Mouse (Mus musculus) CH12.LX (cell line): ENCODE results near the gene Ptprd. TPM values are rescaled to one million over a fixed set of nuclear protein-coding genes. Genes with fewer than 3 reads are reported as not detected.

ENCODE experiments used
- DNase-seq: peaks from one replicate; pipeline ENCODE4 v3.0.0-alpha.2; 2013; ENCODE audit errors: extremely low read depth
- H3K27ac ChIP-seq: 2 replicates; pipeline ENCODE4 v1.5.1; 2012; ENCODE audit warnings: low read depth, mild to moderate bottlenecking, control low read depth, moderate library complexity; ENCODE audit not compliant: insufficient read depth
- H3K27me3 ChIP-seq: replicated peaks from 2 replicates; pipeline ENCODE3; 2012; ENCODE audit warnings: inconsistent platforms
- H3K36me3 ChIP-seq, 2 experiments: replicated peaks in 1 of 2; 2 replicates each; pipeline versions ENCODE3 to v1.6.1; 2012; ENCODE audit warnings: inconsistent platforms in 1 of 2, low read length in 1 of 2, mild to moderate bottlenecking in 1 of 2, mixed read lengths in 1 of 2, moderate library complexity in 1 of 2; ENCODE audit not compliant: control insufficient read depth in 1 of 2, insufficient read depth in 1 of 2
- H3K4me1 ChIP-seq, 2 experiments: 2 replicates each; pipeline ENCODE4 v1.6.1; 2012; ENCODE audit warnings: inconsistent platforms in 1 of 2, moderate library complexity in 1 of 2; ENCODE audit not compliant: insufficient read depth in 2 of 2, control insufficient read depth in 1 of 2
- H3K4me2 ChIP-seq: 2 replicates; pipeline ENCODE4 v1.6.1; 2012; ENCODE audit warnings: low read depth, mild to moderate bottlenecking, control low read depth; ENCODE audit not compliant: poor library complexity, insufficient read depth, severe bottlenecking
- H3K4me3 ChIP-seq, 3 experiments: fragments of 150-350 bp in 1 of 3; sonication (generic) in 1 of 3; replicated peaks in 1 of 3; 2 replicates each; pipeline versions ENCODE3 to v1.5.1; 2011 to 2012; ENCODE audit warnings: low read depth in 2 of 3, low read length in 2 of 3, mild to moderate bottlenecking in 2 of 3, moderate library complexity in 2 of 3, control low read depth in 1 of 3, improper control_type of control experiment in 1 of 3, inconsistent platforms in 1 of 3, mixed read lengths in 1 of 3; ENCODE audit not compliant: poor library complexity in 1 of 3
- H3K79me2 ChIP-seq: replicated peaks from 2 replicates; pipeline ENCODE4 v1.6.1; 2012; ENCODE audit warnings: mild to moderate bottlenecking, moderate library complexity; ENCODE audit not compliant: control insufficient read depth, poor library complexity, insufficient read depth, severe bottlenecking; ENCODE audit errors: extremely low read depth
- H3K9ac ChIP-seq: 2 replicates; pipeline ENCODE4 v1.6.1; 2012; ENCODE audit warnings: low read depth, mild to moderate bottlenecking, control low read depth, moderate library complexity; ENCODE audit not compliant: insufficient read depth
- H3K9me3 ChIP-seq: replicated peaks from 2 replicates; pipeline ENCODE3; 2012; ENCODE audit warnings: low read length, inconsistent platforms, mixed read lengths
- BHLHE40 ChIP-seq: IDR thresholded peaks from 2 replicates; pipeline ENCODE4 v1.6.1; 2011; ENCODE audit warnings: mild to moderate bottlenecking, low read depth, low read length, improper control_type of control experiment
- CHD2 ChIP-seq: IDR thresholded peaks from 2 replicates; pipeline ENCODE4 v1.6.1; 2011; ENCODE audit warnings: low read length, improper control_type of control experiment
- CTCF ChIP-seq, 2 experiments: IDR thresholded peaks in 1 of 2; conservative IDR thresholded peaks in 1 of 2; 2 replicates each; pipeline ENCODE4 v1.5.1; 2011 to 2012; ENCODE audit warnings: low read depth in 2 of 2, low read length in 2 of 2, improper control_type of control experiment in 1 of 2, inconsistent platforms in 1 of 2, mild to moderate bottlenecking in 1 of 2, moderate library complexity in 1 of 2
- EP300 ChIP-seq: IDR thresholded peaks from 2 replicates; pipeline ENCODE4 v1.6.1; 2011; ENCODE audit warnings: low read length, improper control_type of control experiment
- ETS1 ChIP-seq: conservative IDR thresholded peaks from 2 replicates; pipeline ENCODE4 v1.6.1; 2012; ENCODE audit warnings: low read depth, mild to moderate bottlenecking, inconsistent platforms, low read length, improper control_type of control experiment, moderate library complexity
- GABPA ChIP-seq: IDR thresholded peaks from 2 replicates; pipeline ENCODE4 v1.6.1; 2012; ENCODE audit warnings: low read depth, low read length, improper control_type of control experiment, inconsistent platforms; ENCODE audit not compliant: insufficient replicate concordance
- HCFC1 ChIP-seq: IDR thresholded peaks from 2 replicates; pipeline ENCODE4 v1.6.1; 2012; ENCODE audit warnings: low read depth, mild to moderate bottlenecking, inconsistent platforms, low read length, improper control_type of control experiment
- IRF4 ChIP-seq: IDR thresholded peaks from 2 replicates; pipeline ENCODE4 v1.6.1; 2014; ENCODE audit warnings: low read depth, mild to moderate bottlenecking, inconsistent platforms, low read length, improper control_type of control experiment
- KAT2A ChIP-seq: IDR thresholded peaks from 2 replicates; pipeline ENCODE4 v1.6.1; 2012; ENCODE audit warnings: low read length, improper control_type of control experiment, inconsistent platforms; ENCODE audit not compliant: insufficient replicate concordance
- MAFK ChIP-seq: IDR thresholded peaks from 2 replicates; pipeline ENCODE4 v1.6.1; 2011; ENCODE audit warnings: low read length, improper control_type of control experiment; ENCODE audit not compliant: insufficient replicate concordance
- MAX ChIP-seq: IDR thresholded peaks from 2 replicates; pipeline ENCODE4 v1.6.1; 2011; ENCODE audit warnings: low read length, improper control_type of control experiment
- MXI1 ChIP-seq: IDR thresholded peaks from 2 replicates; pipeline ENCODE4 v1.6.1; 2011; ENCODE audit warnings: mild to moderate bottlenecking, low read depth, low read length, improper control_type of control experiment
- MYC ChIP-seq: IDR thresholded peaks from 2 replicates; pipeline ENCODE4 v1.6.1; 2011; ENCODE audit warnings: low read depth, mild to moderate bottlenecking, improper control_type of control experiment, low read length
- NELFE ChIP-seq: IDR thresholded peaks from 2 replicates; pipeline ENCODE4 v1.6.1; 2011; ENCODE audit warnings: low read depth, low read length, improper control_type of control experiment
- NRF1 ChIP-seq: IDR thresholded peaks from 2 replicates; pipeline ENCODE4 v1.6.1; 2014; ENCODE audit warnings: low read depth, mild to moderate bottlenecking, inconsistent platforms, low read length, improper control_type of control experiment, moderate library complexity
- PAX5 ChIP-seq: IDR thresholded peaks from 2 replicates; pipeline ENCODE4 v1.6.1; 2012; ENCODE audit warnings: low read length, inconsistent platforms, mixed read lengths
- SIN3A ChIP-seq: IDR thresholded peaks from 2 replicates; pipeline ENCODE4 v1.6.1; 2012; ENCODE audit warnings: low read length, improper control_type of control experiment, inconsistent platforms
- SMC3 ChIP-seq: IDR thresholded peaks from 2 replicates; pipeline ENCODE4 v1.6.1; 2011; ENCODE audit warnings: low read depth, low read length, improper control_type of control experiment
- TBP ChIP-seq: conservative IDR thresholded peaks from 2 replicates; pipeline ENCODE4 v1.6.1; 2011; ENCODE audit warnings: low read depth, low read length, improper control_type of control experiment
- TCF12 ChIP-seq: IDR thresholded peaks from 2 replicates; pipeline ENCODE4 v1.6.1; 2014; ENCODE audit warnings: low read depth, mild to moderate bottlenecking, inconsistent platforms, low read length, improper control_type of control experiment
- USF1 ChIP-seq: IDR thresholded peaks from 2 replicates; pipeline ENCODE4 v1.6.1; 2014; ENCODE audit warnings: low read depth, mild to moderate bottlenecking, inconsistent platforms, low read length, improper control_type of control experiment
- ZC3H11A ChIP-seq: IDR thresholded peaks from 2 replicates; pipeline ENCODE4 v1.6.1; 2012; ENCODE audit warnings: low read depth, mild to moderate bottlenecking, inconsistent platforms, low read length, improper control_type of control experiment
- dilution Hi-C: fragments of 300-500 bp; cut with MboI; formaldehyde crosslinking; loops from 2 replicates; pipeline ENCODE4 v1.14.3; 2020; ENCODE audit warnings: low sequenced_read_pairs; ENCODE audit not compliant: extremely low pct_unique_long_range_greater_than_20kb, extremely low pct_ligation_motif_present
- in situ Hi-C: fragments of 300-500 bp; cut with MboI; formaldehyde crosslinking; loops from 3 replicates; pipeline ENCODE4 v1.14.3; 2019; ENCODE audit warnings: low sequenced_read_pairs, low pct_ligation_motif_present, low pct_unique_long_range_greater_than_20kb, mixed read lengths
- polyA plus RNA-seq: library from polyadenylated mRNA; unstranded; fragments of >175 nt; gene quantifications from 2 replicates; pipeline ENCODE4 v1.2.1, GENCODE M21; 2012; ENCODE audit warnings: low read depth; ENCODE audit not compliant: insufficient read length
- total RNA-seq, 2 experiments: library from RNA; depleted of rRNA; stranded (reverse); fragments of 300-350 nt in 1 of 2; fragments of >200 nt in 1 of 2; gene quantifications; 2 replicates each; pipeline ENCODE4 v1.2.3; 2012 to 2014

Ptprd gene
- total and polyA plus RNA-seq, 3 experiments = not detected

- Histone ChIP-seq H3K27me3 (no peaks in the 10 kb centered on the region), H3K9me3 (peaks cover 27% of the 10 kb centered on the region), H3K79me2 (no peaks in the 10 kb centered on the region), H3K27ac (no peak overlapping the region), H3K36me3 (no peaks in the 10 kb centered on the region), H3K9ac (no peak overlapping the region), H3K4me2 (no peak overlapping the region), H3K4me3 (no peak overlapping the region), H3K4me1 (no peaks in the 10 kb centered on the region)
- TF ChIP-seq MXI1 (no peak), EP300 (no peak)
- in situ Hi-C loops = no loop called here
- no peak for DNase-seq
- dilution Hi-C loops = no loop called here
These were observed 2246.0 kb downstream of the Ptprd start for GRCm38 (mm10) chr4:75965810-75966209.

GRCm38 (mm10) chr4:75962916-75963315 lies 2248.8 kb downstream of the Ptprd start:
- Histone ChIP-seq H3K27ac (no peak overlapping the region), H3K4me3 (no peak overlapping the region), H3K36me3 (no peaks in the 10 kb centered on the region), H3K79me2 (no peaks in the 10 kb centered on the region), H3K4me1 (no peaks in the 10 kb centered on the region), H3K4me2 (no peak overlapping the region), H3K27me3 (no peaks in the 10 kb centered on the region), H3K9ac (no peak overlapping the region), H3K9me3 (peaks cover 33% of the 10 kb centered on the region)
- no peak for DNase-seq
- in situ Hi-C loops = no loop called here
- no peak for TF ChIP-seq CHD2
- no peak for TF ChIP-seq HCFC1
- TF ChIP-seq PAX5 = no peak
- no peak for TF ChIP-seq SIN3A
- no peak for TF ChIP-seq ZC3H11A
- TF ChIP-seq EP300 = no peak
- TF ChIP-seq MYC = no peak
- TF ChIP-seq BHLHE40 = no peak
- TF ChIP-seq NRF1 = no peak
- no peak for TF ChIP-seq GABPA
- TF ChIP-seq IRF4 = no peak
- TF ChIP-seq ETS1 = no peak
- no peak for TF ChIP-seq NELFE
- no peak for TF ChIP-seq MAX
- TF ChIP-seq MAFK = no peak
- dilution Hi-C loops = no loop called here

GRCm38 (mm10) chr4:75961865-75962264 lies 2249.9 kb downstream of the Ptprd start:
- Histone ChIP-seq H3K4me1 (no peaks in the 10 kb centered on the region), H3K27ac (no peak overlapping the region), H3K4me2 (no peak overlapping the region), H3K9me3 (peaks cover 33% of the 10 kb centered on the region), H3K9ac (no peak overlapping the region), H3K27me3 (no peaks in the 10 kb centered on the region), H3K36me3 (no peaks in the 10 kb centered on the region), H3K4me3 (no peak overlapping the region), H3K79me2 (no peaks in the 10 kb centered on the region)
- no peak for DNase-seq
- in situ Hi-C loops = no loop called here
- dilution Hi-C loops = no loop called here
- no peak for TF ChIP-seq MAFK
- no peak for TF ChIP-seq KAT2A
- TF ChIP-seq TCF12 = no peak
- TF ChIP-seq TBP = no peak
- TF ChIP-seq CTCF (conservative IDR thresholded peaks at IDR 0.05 in 1 of 2, IDR thresholded peaks at IDR 0.05 in 1 of 2; ENCODE audit: low read depth in 2 of 2, low read length in 2 of 2) = no peak
- no peak for TF ChIP-seq SMC3
- TF ChIP-seq MYC = no peak
- no peak for TF ChIP-seq EP300
- no peak for TF ChIP-seq ZC3H11A
- TF ChIP-seq IRF4 = no peak
- TF ChIP-seq USF1 = no peak
- TF ChIP-seq NELFE = no peak
